ENCODE assay signal across 8 mouse cellular contexts in genomic region chr16:49857504-49858160, GRCm38 (mm10). TPM values are rescaled to one million over a fixed set of nuclear protein-coding genes. Genes with fewer than 3 reads are reported as not detected.
DNase-seq lines count a peak whose midpoint lies in the region; ATAC-seq and TF ChIP-seq lines count a peak whose summit lies in the region.

No protein-coding gene starts in this region.

- peak overlapping the region; percentile 82 for H3K4me2 ChIP-seq in heart, embryonic 14.5 days (ENCODE audit: low read length)
- H3K4me2 ChIP-seq in liver, embryonic 14.5 days (ENCODE audit: low read depth), result peak overlapping the region; percentile 88

- no peaks in the 10 kb centered on the region for H3K9me3 ChIP-seq in heart, embryonic 14.5 days (ENCODE audit: control insufficient read depth, low read length)
- no peaks in the 10 kb centered on the region for H3K9me3 ChIP-seq in liver, embryonic 14.5 days (ENCODE audit: control insufficient read depth, low read length)

- peak overlapping the region; percentile 10; the same call in 1 of the 2 replicates for H3K9ac ChIP-seq in heart, embryonic 14.5 days (ENCODE audit: low read length)
- peak overlapping the region; percentile 99 for H3K9ac ChIP-seq in liver, embryonic 14.5 days (replicated peaks)

- H3K4me3 ChIP-seq in layer of hippocampus, adult 2 months, result peak overlapping the region; percentile 96
- H3K4me3 ChIP-seq in heart, embryonic 14.5 days (ENCODE audit: control insufficient read depth in 1 of 2, insufficient read depth in 1 of 2, low read depth in 1 of 2, low read length in 2 of 2), result peak overlapping the region in 1 of 2 experiments; percentile 97; a peak in 2 of 4 replicates
- peak overlapping the region; percentile 61 to 90 for H3K4me3 ChIP-seq in liver, embryonic 14.5 days (ENCODE audit: insufficient read depth in 1 of 2, low read depth in 2 of 2, low read length in 2 of 2)

- no peak for TF ChIP-seq CTCF in layer of hippocampus, adult 2 months (conservative IDR thresholded peaks at IDR 0.05)
- no peak for TF ChIP-seq CTCF in liver, embryonic 14.5 days (IDR thresholded peaks at IDR 0.05; ENCODE audit: low read depth)

- no peak for DNase-seq in layer of hippocampus, adult 2 months (ENCODE audit: low spot score in 2 of 2)
- DNase-seq in layer of hippocampus, adult 8-10 months (ENCODE audit: low spot score in 2 of 2), result no peak
- DNase-seq in c-Kit-negative CD71-positive TER-119-positive erythroid progenitor cells, embryonic 14.5 days (ENCODE audit: low read depth, low spot score), result peak; percentile 40
- DNase-seq in liver, embryonic 14.5 days (ENCODE audit: low read depth in 3 of 3, low spot score in 3 of 3), result no peak
- DNase-seq in retina, embryonic 14.5 days (ENCODE audit: low spot score), result peak; percentile 45
- no peak for DNase-seq in embryo, embryonic 11 days
- no peak for DNase-seq in urinary bladder, postnatal 10 days (ENCODE audit: low spot score)

- TF ChIP-seq EP300 in liver, embryonic 14.5 days (IDR thresholded peaks at IDR 0.05; ENCODE audit: low read depth), result peak; percentile 55; the same call in 1 of the 2 replicates

- H3K36me3 ChIP-seq in heart, embryonic 14.5 days (ENCODE audit: control insufficient read depth, insufficient read depth, low read length), result no peaks in the 10 kb centered on the region
- peaks cover 47% of the 10 kb centered on the region for H3K36me3 ChIP-seq in liver, embryonic 14.5 days (replicated peaks; ENCODE audit: control insufficient read depth, insufficient read depth, low read depth)

- ATAC-seq in heart, embryonic 14.5 days (ENCODE audit: insufficient number of reproducible peaks, insufficient read depth, low FRiP score, low read depth), result no peak
- no peak for ATAC-seq in liver, embryonic 14.5 days (ENCODE audit: insufficient read depth)

- H3K27ac ChIP-seq in layer of hippocampus, adult 2 months, result peak overlapping the region; percentile 100
- H3K27ac ChIP-seq in heart, embryonic 14.5 days (replicated peaks in 1 of 2; ENCODE audit: control insufficient read depth in 1 of 2, insufficient read depth in 1 of 2, low read depth in 2 of 2, low read length in 2 of 2), result no peak overlapping the region
- H3K27ac ChIP-seq in liver, embryonic 14.5 days, result peak overlapping the region; percentile 98

- H3K27me3 ChIP-seq in heart, embryonic 14.5 days (ENCODE audit: control insufficient read depth, insufficient read depth, low read length), result no peaks in the 10 kb centered on the region
- H3K27me3 ChIP-seq in liver, embryonic 14.5 days (ENCODE audit: control insufficient read depth, insufficient read depth, low read length), result no peaks in the 10 kb centered on the region

- H3K4me1 ChIP-seq in heart, embryonic 14.5 days (ENCODE audit: control insufficient read depth in 2 of 2, insufficient read depth in 2 of 2, low read length in 2 of 2), result peaks cover 8 to 22% of the 10 kb centered on the region in 2 experiments; a peak in 3 of 4 replicates
- peaks cover 38 to 49% of the 10 kb centered on the region in 2 experiments for H3K4me1 ChIP-seq in liver, embryonic 14.5 days (replicated peaks; ENCODE audit: control insufficient read depth in 2 of 2, insufficient read depth in 2 of 2, low read length in 1 of 2)

- WGBS in heart, embryonic 14.5 days, result 73% methylated on average over 8 of the region's 8 CpGs
- WGBS in liver, embryonic 14.5 days (ENCODE audit: insufficient replicate concordance), result 10% methylated on average over 8 of the region's 8 CpGs

RNA-seq across cellular contexts. Expression of gene Cd47, which starts 57.3 kb away (rescaled TPM):
- total RNA-seq in layer of hippocampus, adult 2 months (2021), result 100 to 1,000 TPM; 220 to 223 TPM
- total RNA-seq in layer of hippocampus, adult 8-10 months (2022), result 100 to 1,000 TPM; 206 to 235 (median 218) TPM
- polyA plus RNA-seq in heart, embryonic 14.5 days (2014; fragmentation: Nextera tagmentation; extraction: Ambion mirVana), result 66.0 and 68.4 TPM in 2 replicates
- polyA plus RNA-seq in liver, embryonic 14.5 days (2012; rRNA removed), result 54.3 and 82.5 TPM in 2 replicates
- polyA plus RNA-seq in liver, embryonic 14.5 days (2014; fragmentation: Nextera tagmentation; extraction: Ambion mirVana), result 331 and 345 TPM in 2 replicates

Comparison
In these comparisons a context has a peak if more than half of its experiments do, and no peak if none do; other contexts are left out.
1. DNase-seq: peak in c-Kit-negative CD71-positive TER-119-positive erythroid progenitor cells, embryonic 14.5 days (single experiment) and retina, embryonic 14.5 days (single experiment); none in layer of hippocampus, adult 2 months (0 of 2), layer of hippocampus, adult 8-10 months (0 of 2), liver, embryonic 14.5 days (0 of 3), embryo, embryonic 11 days (single experiment) and urinary bladder, postnatal 10 days (single experiment).
2. H3K27ac ChIP-seq: peak in layer of hippocampus, adult 2 months (single experiment) and liver, embryonic 14.5 days (single experiment); none in heart, embryonic 14.5 days (0 of 2).